Mouse (Mus musculus): ENCODE data around the gene Vmn1r206. TPM values are rescaled to one million over a fixed set of nuclear protein-coding genes. Genes with fewer than 3 reads are reported as not detected.
"Not testable (repeated sequence)": the region's sequence is repeated elsewhere in the genome, so short reads cannot be mapped to it uniquely, and the experiment has no call there.

The Vmn1r206 gene
- polyA plus RNA-seq (2015; fragmentation: Nextera tagmentation; extraction: Ambion mirVana) = not detected in 2 replicates

- H3K4me1 ChIP-seq; H3K9ac ChIP-seq; H3K4me2 ChIP-seq; H3K9me3 ChIP-seq; ATAC-seq (replicated peaks); H3K27me3 ChIP-seq (replicated peaks); H3K36me3 ChIP-seq (replicated peaks); H3K4me3 ChIP-seq; H3K27ac ChIP-seq: not testable (repeated sequence)
Observed at GRCm38 (mm10) chr13:22624151-22624550, at the start of gene Vmn1r206. Gene Vmn1r206 (minus strand): TSS chr13:22624251.

- ATAC-seq (replicated peaks) = no peak
- Histone ChIP-seq H3K27ac (no peak within 1 kb of the TSS), H3K27me3 (replicated peaks) (no peaks in the 10 kb centered on the region), H3K9me3 (no peaks in the 10 kb centered on the region), H3K4me1 (no peaks in the 10 kb centered on the region), H3K4me2 (no peak within 1 kb of the TSS), H3K4me3 (no peak within 1 kb of the TSS), H3K36me3 (replicated peaks) (no peaks in the 10 kb centered on the region), H3K9ac (no peak within 1 kb of the TSS)
- WGBS = 91% methylated on average over 3 of the region's 3 CpGs
Observed at GRCm38 (mm10) chr13:22592900-22593299, 31.2 kb downstream of the Vmn1r206 start, which contains the start of gene Vmn1r205. Gene Vmn1r205 (minus strand): TSS chr13:22593000.

- H3K4me2 ChIP-seq; H3K4me1 ChIP-seq; H3K36me3 ChIP-seq (replicated peaks); H3K27ac ChIP-seq; ATAC-seq (replicated peaks); H3K27me3 ChIP-seq (replicated peaks); H3K9me3 ChIP-seq; H3K4me3 ChIP-seq; H3K9ac ChIP-seq: not testable (repeated sequence)
- 84% methylated on average over 14 of the region's 14 CpGs for WGBS
Observed at GRCm38 (mm10) chr13:22583336-22583735, 40.7 kb downstream of the Vmn1r206 start.

DNA sequence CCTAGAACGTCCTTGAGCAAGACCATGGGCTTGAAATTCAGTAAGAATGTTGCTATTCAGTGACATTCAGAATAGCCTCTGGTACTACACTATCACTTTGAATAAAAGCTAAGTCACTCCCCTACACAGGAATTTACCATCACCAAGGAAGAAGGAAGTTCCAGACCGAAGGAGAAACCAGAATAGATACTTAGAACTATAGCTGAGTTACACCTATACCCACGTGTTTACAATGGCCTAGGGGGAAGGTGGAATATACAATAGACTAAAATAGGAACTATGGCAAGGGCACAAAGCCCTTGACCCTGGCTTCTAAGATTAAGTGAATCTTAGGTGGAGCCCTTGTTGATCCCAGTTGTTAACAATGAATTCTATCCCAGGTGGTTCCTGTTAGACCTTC lies 49.1 kb downstream of the Vmn1r206 start:
- H3K4me1 ChIP-seq; H3K36me3 ChIP-seq (replicated peaks); ATAC-seq (replicated peaks); H3K27ac ChIP-seq; H3K9ac ChIP-seq; H3K4me3 ChIP-seq; H3K27me3 ChIP-seq (replicated peaks); H3K4me2 ChIP-seq; H3K9me3 ChIP-seq: not testable (repeated sequence)
- 82% methylated on average over 3 of the region's 3 CpGs for WGBS

Other genes starting within 250 kb of the Vmn1r206 start
- not detected in 2 replicates for gene Vmn1r199, start 244.4 kb downstream of the Vmn1r206 start, polyA plus RNA-seq (2015; fragmentation: Nextera tagmentation; extraction: Ambion mirVana)
- 0.05 TPM in 1 of 2 replicates, not detected in the other for gene Vmn1r200, start 233.9 kb downstream of the Vmn1r206 start, polyA plus RNA-seq (2015; fragmentation: Nextera tagmentation; extraction: Ambion mirVana)
- not detected in 2 replicates for gene Vmn1r201, start 152.3 kb downstream of the Vmn1r206 start, polyA plus RNA-seq (2015; fragmentation: Nextera tagmentation; extraction: Ambion mirVana)
- gene Vmn1r202, start 118.9 kb downstream of the Vmn1r206 start, polyA plus RNA-seq (2015; fragmentation: Nextera tagmentation; extraction: Ambion mirVana) = 0.03 TPM in 1 of 2 replicates, not detected in the other
- not detected in 2 replicates for gene Vmn1r203, start 106.1 kb downstream of the Vmn1r206 start, polyA plus RNA-seq (2015; fragmentation: Nextera tagmentation; extraction: Ambion mirVana)
- not detected in 2 replicates for gene Vmn1r204, start 71.1 kb downstream of the Vmn1r206 start, polyA plus RNA-seq (2015; fragmentation: Nextera tagmentation; extraction: Ambion mirVana)
- not detected in 2 replicates for gene Vmn1r205, start 31.3 kb downstream of the Vmn1r206 start, polyA plus RNA-seq (2015; fragmentation: Nextera tagmentation; extraction: Ambion mirVana)
- not detected in 2 replicates for gene Vmn1r207-ps, start 105.4 kb upstream of the Vmn1r206 start, polyA plus RNA-seq (2015; fragmentation: Nextera tagmentation; extraction: Ambion mirVana)
- not detected in 2 replicates for gene Vmn1r208, start 153.1 kb upstream of the Vmn1r206 start, polyA plus RNA-seq (2015; fragmentation: Nextera tagmentation; extraction: Ambion mirVana)
- gene Vmn1r209, start 185.4 kb upstream of the Vmn1r206 start, polyA plus RNA-seq (2015; fragmentation: Nextera tagmentation; extraction: Ambion mirVana) = not detected in 2 replicates
- gene Vmn1r210, start 207.1 kb upstream of the Vmn1r206 start, polyA plus RNA-seq (2015; fragmentation: Nextera tagmentation; extraction: Ambion mirVana) = not detected in 2 replicates
- not detected in 2 replicates for gene Vmn1r211, start 233.3 kb upstream of the Vmn1r206 start, polyA plus RNA-seq (2015; fragmentation: Nextera tagmentation; extraction: Ambion mirVana)

All from midbrain, embryonic 15.5 days (tissue).